Mouse (Mus musculus): ENCODE data around the gene Bcl7b.

The Bcl7b gene

GRCm38 (mm10) chr5:135166909-135167308 lies 1.2 kb upstream of the Bcl7b start:
- intact Hi-C loops (cut with DNase I), result no loop called here

- intact Hi-C loops (cut with DNase I), result no loop called here
These were observed 614 bp upstream of the Bcl7b start for GRCm38 (mm10) chr5:135167469-135167868.

- intact Hi-C loops (cut with DNase I), result no loop called here
These were observed 1.4 kb downstream of the Bcl7b start for GRCm38 (mm10) chr5:135169479-135169878.

DNA sequence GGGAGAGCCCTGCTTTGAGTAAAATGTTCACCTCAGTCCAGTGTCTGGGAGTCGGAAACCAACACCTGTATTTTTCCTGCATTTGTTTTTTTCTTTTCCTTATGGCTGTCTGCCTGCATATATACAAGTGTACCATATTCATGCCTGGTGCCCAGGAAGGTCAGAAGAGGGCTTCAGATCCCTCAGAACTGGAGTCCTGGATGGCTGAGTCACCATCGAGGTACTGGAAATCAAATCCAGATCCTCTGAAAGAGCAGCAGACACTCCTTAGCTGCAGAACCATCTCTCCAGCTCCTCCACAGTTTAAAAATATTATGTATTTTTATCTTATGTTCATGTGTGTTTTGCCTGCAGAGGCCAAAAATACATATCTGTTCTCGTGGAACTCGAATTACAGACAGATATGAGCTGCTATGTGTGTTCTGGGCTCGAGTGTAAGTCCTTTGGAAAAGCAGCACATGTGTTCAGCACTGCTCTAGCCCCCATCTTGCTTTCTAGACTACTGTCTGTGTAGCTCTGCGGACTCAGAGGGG lies 3.7 kb downstream of the Bcl7b start:
- intact Hi-C loops (cut with DNase I), result no loop called here

DNA sequence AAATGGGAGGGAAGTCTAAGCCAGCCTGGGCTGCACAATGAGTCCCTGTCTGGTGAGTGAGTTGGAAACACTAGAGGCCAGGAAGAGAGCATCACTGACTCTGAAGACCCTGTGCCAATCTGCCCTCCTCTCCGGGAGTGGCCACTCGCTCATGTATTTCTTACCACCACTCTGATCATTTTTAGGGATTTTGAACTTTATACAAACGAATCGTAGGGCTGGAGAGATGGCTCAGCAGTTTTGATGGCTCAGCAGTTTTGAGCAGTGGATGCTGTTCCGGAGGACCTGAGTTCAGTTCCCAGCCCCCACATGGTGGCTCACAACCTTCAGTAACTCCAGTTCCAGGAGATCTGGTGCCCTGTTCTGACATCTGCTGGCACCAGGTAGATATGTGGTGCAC lies 4.9 kb downstream of the Bcl7b start:
- intact Hi-C loops (cut with DNase I), result no loop called here

DNA sequence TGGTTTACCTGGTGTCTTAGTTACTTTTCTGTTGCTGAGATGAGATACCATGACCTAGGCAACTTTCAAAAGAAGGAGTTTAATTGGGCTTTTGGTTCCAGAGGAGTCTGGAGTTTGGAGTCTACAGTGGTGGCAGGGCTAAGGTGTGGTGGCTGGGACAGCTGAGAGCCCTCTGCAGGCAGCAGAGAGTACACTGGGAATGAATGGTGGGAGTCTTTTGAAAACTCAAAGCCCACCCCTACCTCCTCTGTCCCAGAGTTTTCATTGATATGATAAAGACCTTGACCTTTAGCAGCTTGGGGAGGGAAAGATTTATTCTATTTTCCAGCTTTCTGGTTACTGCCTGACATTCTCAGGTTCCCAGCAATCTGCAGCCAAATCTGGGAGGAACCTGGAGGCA lies 7.0 kb downstream of the Bcl7b start:
- intact Hi-C loops (cut with DNase I), result no loop called here

- intact Hi-C loops (cut with DNase I), result no loop called here
These were observed 10.4 kb downstream of the Bcl7b start for GRCm38 (mm10) chr5:135178523-135178922.

DNA sequence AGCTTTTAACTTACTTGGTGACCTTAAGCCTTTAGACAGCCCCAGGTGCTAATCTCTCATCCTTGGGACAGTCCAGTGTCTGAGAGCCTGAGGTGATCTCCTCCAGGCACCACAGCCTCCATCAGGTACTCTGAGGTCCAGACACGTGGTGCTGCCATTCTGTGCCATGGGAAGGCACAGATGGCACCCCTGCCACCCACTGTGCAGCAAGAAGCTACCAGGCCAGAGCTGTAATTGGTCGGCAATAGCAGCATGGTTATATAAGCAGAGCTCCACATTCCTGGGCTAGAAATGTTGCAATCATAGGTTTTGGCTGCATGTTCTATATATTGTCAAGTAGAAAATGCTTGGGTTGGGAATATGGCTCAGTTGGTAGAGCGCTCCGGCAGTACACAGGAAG lies 10.9 kb downstream of the Bcl7b start:
- intact Hi-C loops (cut with DNase I), result no loop called here

- intact Hi-C loops (cut with DNase I), result loop anchor here (10.0 kb wide), 1 partner anchor 165 kb away; no protein-coding TSS in a partner anchor
These were observed 11.5 kb downstream of the Bcl7b start for GRCm38 (mm10) chr5:135179616-135180015.

DNA sequence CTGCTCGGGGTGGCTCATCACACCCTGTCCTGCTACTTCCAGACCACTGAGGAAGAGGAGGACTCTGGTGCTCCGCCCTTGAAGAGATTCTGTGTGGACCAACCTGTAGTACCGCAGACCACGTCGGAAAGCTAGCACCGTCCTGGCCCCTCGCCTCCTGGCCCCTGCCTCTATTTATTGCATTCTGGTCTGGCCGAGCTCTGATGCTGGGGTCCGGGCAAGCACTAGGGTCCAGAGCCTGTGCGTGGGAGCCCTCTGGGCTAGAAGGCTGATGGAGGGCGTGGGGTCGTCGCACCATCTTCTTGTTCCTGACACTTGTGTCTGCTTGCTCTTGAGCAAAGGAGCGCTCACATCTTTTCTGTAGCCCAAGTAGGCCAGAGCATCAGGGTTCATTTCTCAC lies 12.7 kb downstream of the Bcl7b start:
- intact Hi-C loops (cut with DNase I), result loop anchor here (10.0 kb wide), 1 partner anchor 166 kb away; no protein-coding TSS in a partner anchor

- intact Hi-C loops (cut with DNase I), result loop anchor here (10.0 kb wide), 1 partner anchor 167 kb away; no protein-coding TSS in a partner anchor
These were observed 13.7 kb downstream of the Bcl7b start for GRCm38 (mm10) chr5:135181776-135182175.

DNA sequence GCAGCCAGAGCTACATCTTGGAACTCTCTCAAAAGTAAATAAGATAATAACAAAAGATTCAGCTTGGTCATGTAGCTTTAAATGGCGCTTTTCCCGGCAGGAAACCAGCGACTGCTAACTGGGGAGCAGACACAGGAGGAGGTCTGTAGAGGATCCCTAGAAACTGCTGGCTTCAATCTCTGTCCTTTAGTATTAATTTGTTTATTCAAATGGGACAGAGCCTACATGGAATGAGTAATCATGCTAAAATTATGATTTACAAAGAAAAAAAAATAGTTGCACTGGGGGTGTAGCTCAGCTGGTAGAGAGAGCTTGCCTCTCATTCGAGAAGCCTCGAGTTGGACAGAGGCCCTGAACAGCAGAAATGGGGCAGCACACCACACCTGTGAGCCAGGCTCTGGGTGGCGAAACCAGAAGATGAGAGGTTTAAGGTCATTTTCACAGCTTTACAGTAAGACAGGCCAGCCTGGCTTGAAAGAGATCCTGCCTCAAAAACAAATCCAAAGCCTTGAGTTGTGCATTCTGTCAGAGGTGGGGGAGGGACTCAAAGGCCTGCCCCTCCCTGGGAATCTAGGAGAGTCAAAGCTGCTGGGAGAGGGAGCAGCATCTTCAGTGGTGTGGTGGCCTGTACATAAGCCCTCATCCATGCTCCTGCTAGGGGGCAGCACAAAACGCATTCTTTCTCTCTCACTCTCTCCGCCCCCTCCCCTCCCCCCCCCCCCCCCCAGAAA lies 15.2 kb downstream of the Bcl7b start:
- intact Hi-C loops (cut with DNase I), result loop anchor here (10.0 kb wide), 1 partner anchor 168 kb away; no protein-coding TSS in a partner anchor

GRCm38 (mm10) chr5:135185016-135185415 lies 16.9 kb downstream of the Bcl7b start:
- intact Hi-C loops (cut with DNase I), result loop anchor here (10.0 kb wide), 1 partner anchor 170 kb away; no protein-coding TSS in a partner anchor

DNA sequence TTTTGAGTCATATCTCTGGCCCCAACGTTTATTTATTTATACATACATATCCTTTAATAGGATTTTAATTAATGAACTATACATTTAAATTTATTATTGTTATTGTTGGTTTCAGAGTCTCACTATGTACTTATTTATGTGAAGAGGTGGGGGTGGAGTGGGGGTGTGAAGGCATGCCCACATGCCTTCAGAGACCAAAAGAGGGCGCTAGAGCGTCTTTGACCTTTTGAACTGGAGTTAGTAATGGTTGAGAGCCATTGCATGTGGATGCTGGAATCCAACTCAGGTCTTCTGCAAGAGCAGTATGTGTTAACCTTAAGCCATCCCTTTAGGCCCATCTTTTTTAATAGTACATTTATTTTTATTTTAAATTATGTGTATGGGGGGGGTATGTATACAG lies 17.5 kb downstream of the Bcl7b start:
- intact Hi-C loops (cut with DNase I), result loop anchor here (10.0 kb wide), 1 partner anchor 171 kb away; no protein-coding TSS in a partner anchor

DNA sequence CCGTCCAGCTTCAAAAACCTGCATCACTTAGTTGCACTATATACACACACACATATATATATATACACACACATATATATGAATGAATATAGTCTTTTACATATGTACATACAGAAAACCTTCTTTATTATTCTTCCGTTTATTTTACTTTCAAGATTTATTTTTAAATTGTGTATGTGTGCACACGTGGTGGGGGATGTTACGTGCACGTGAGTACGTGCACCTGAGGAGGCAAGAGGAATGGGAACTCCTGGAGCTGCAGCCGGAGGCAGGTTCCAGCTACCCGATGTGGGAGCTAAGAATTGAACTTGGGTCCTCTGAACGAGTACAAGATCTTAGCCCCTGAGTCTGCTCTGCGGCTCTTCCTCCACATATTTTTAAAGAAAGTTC lies 18.1 kb downstream of the Bcl7b start:
- intact Hi-C loops (cut with DNase I), result loop anchor here (10.0 kb wide), 1 partner anchor 171 kb away; no protein-coding TSS in a partner anchor

GRCm38 (mm10) chr5:135186621-135187348 lies 18.7 kb downstream of the Bcl7b start, which contains the start of gene Baz1b:
Gene Baz1b, plus strand, starts transcription at chr5:135187264.
- intact Hi-C loops (cut with DNase I), result loop anchor here (10.0 kb wide), 1 partner anchor 172 kb away; no protein-coding TSS in a partner anchor

GRCm38 (mm10) chr5:135187349-135188213 lies 19.5 kb downstream of the Bcl7b start:
- intact Hi-C loops (cut with DNase I), result loop anchor here (10.0 kb wide), 1 partner anchor 173 kb away; no protein-coding TSS in a partner anchor

- intact Hi-C loops (cut with DNase I), result loop anchor here (10.0 kb wide), 1 partner anchor 173 kb away; no protein-coding TSS in a partner anchor
These were observed 20.1 kb downstream of the Bcl7b start for GRCm38 (mm10) chr5:135188214-135188554.

GRCm38 (mm10) chr5:135189281-135190022 lies 21.4 kb downstream of the Bcl7b start:
- intact Hi-C loops (cut with DNase I), result loop anchor here (2.0 to 10.0 kb wide), 3 partner anchors 37 to 175 kb away; no protein-coding TSS in a partner anchor

DNA sequence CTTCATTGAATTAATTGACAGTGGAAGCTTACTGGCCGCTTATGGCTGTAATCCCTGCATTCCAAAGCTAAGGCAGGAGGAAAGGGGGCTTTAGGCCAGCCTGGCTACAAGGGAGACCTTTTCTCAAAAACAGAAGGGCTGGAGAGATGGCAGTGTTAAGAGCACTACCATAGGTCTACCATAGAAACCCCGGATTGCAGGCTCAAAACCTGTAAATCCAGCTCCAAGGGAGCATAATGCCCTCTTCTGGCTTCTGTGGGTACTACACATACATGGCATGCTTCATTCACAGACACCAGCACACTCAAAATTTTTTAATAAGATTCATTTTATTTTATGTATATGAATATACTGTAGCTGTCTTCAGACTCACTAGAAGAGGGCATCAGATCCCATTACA lies 23.5 kb downstream of the Bcl7b start:
- intact Hi-C loops (cut with DNase I), result loop anchor here (2.0 to 5.0 kb wide), 2 partner anchors 39 to 73 kb away; no protein-coding TSS in a partner anchor
